Mouse (Mus musculus) stomach, embryonic 14.5 days (tissue): ENCODE measurements at regions not wholly inside any gene's neighbourhood (a gene's known extent, or its start where the extent isn't known, plus 50 kb on each side); places are given as distances from the start of the nearest gene placed in this dataset.
"Not testable (repeated sequence)": the region's sequence is repeated elsewhere in the genome, so short reads cannot be mapped to it uniquely, and the experiment has no call there.

Source experiments
- ATAC-seq: fragments of 200-750 bp; cut with Nextera tagmentation; 2 replicates; pipeline ENCODE4 v1.8.0; 2017; ENCODE audit warnings: low read depth, moderate TSS enrichment; ENCODE audit not compliant: insufficient number of reproducible peaks, insufficient read depth, low FRiP score
- H3K27ac ChIP-seq: fragments of 300-500 bp; sonication (generic); 2 replicates; pipeline ENCODE4 v1.5.1; 2014; ENCODE audit warnings: mild to moderate bottlenecking, low read length, moderate library complexity, mixed read lengths
- H3K27me3 ChIP-seq: fragments of 300-500 bp; sonication (generic); 2 replicates; pipeline ENCODE4 v1.6.1; 2014; ENCODE audit warnings: low read length, control low read depth, mixed read lengths; ENCODE audit not compliant: control insufficient read depth, insufficient read depth
- H3K36me3 ChIP-seq: fragments of 300-500 bp; sonication (generic); 2 replicates; pipeline ENCODE4 v1.6.1; 2014; ENCODE audit warnings: mild to moderate bottlenecking, control low read depth, low read length, moderate library complexity, mixed read lengths; ENCODE audit not compliant: control insufficient read depth, insufficient read depth
- H3K4me1 ChIP-seq: fragments of 300-500 bp; sonication (generic); 2 replicates; pipeline ENCODE4 v1.6.1; 2014; ENCODE audit warnings: low read length, control low read depth, mixed read lengths; ENCODE audit not compliant: control insufficient read depth, insufficient read depth
- H3K4me2 ChIP-seq: fragments of 300-500 bp; sonication (generic); replicated peaks from 2 replicates; pipeline ENCODE4 v1.6.1; 2014; ENCODE audit warnings: low read depth, low read length, control low read depth
- H3K4me3 ChIP-seq: fragments of 300-500 bp; sonication (generic); 2 replicates; pipeline ENCODE4 v1.5.1; 2014; ENCODE audit warnings: low read depth, low read length, control low read depth
- H3K9ac ChIP-seq: fragments of 300-500 bp; sonication (generic); replicated peaks from 2 replicates; pipeline ENCODE4 v1.6.1; 2014; ENCODE audit warnings: low read depth, mild to moderate bottlenecking, control low read depth, low read length, moderate library complexity, mixed read lengths
- H3K9me3 ChIP-seq: fragments of 300-500 bp; sonication (generic); 2 replicates; pipeline ENCODE4 v1.6.1; 2016; ENCODE audit warnings: low read depth, low read length, control low read depth; ENCODE audit not compliant: control insufficient read depth
- WGBS: fragments of 180-500 bp; shearing (Covaris S2); extraction: QIAGEN DNeasy Blood & Tissue Kit; methylation state at CpG from one replicate; pipeline ENCODE4 v1.1.7; 2014; 5-methylcytosine and 5-hydroxymethylcytosine counted together

- H3K36me3 ChIP-seq = no peaks in the 10 kb centered on the region
- no peaks in the 10 kb centered on the region for H3K9me3 ChIP-seq
- 58% methylated on average over 3 of the region's 3 CpGs for WGBS
- H3K4me2 ChIP-seq = no peak overlapping the region
- no peaks in the 10 kb centered on the region for H3K27me3 ChIP-seq
- H3K4me1 ChIP-seq = no peaks in the 10 kb centered on the region
- no peak overlapping the region for H3K9ac ChIP-seq
- ATAC-seq = no peak
- H3K4me3 ChIP-seq = no peak overlapping the region
- no peak overlapping the region for H3K27ac ChIP-seq
These were observed 121.5 kb upstream of the Cdk6 start for GRCm38 (mm10) chr5:3219770-3220169.

- H3K27me3 ChIP-seq, H3K9me3 ChIP-seq, H3K4me2 ChIP-seq, H3K4me3 ChIP-seq, H3K9ac ChIP-seq, ATAC-seq, H3K27ac ChIP-seq, H3K4me1 ChIP-seq, H3K36me3 ChIP-seq: not testable (repeated sequence)
- WGBS = 75% methylated on average over 4 of the region's 4 CpGs
These were observed 117.5 kb upstream of the Cdk6 start for GRCm38 (mm10) chr5:3223819-3224218.

GRCm38 (mm10) chr5:3224392-3225054 lies 116.8 kb upstream of the Cdk6 start:
- H3K4me3 ChIP-seq, H3K27ac ChIP-seq, H3K9me3 ChIP-seq, H3K27me3 ChIP-seq, H3K9ac ChIP-seq, H3K36me3 ChIP-seq, H3K4me1 ChIP-seq, ATAC-seq, H3K4me2 ChIP-seq: not testable (repeated sequence)
- WGBS = 73% methylated on average over 14 of the region's 14 CpGs

GRCm38 (mm10) chr5:3225358-3225757 lies 115.9 kb upstream of the Cdk6 start:
- WGBS = 81% methylated on average over 8 of the region's 8 CpGs
- not testable (repeated sequence) for ATAC-seq

GRCm38 (mm10) chr5:3244067-3244466 lies 97.2 kb upstream of the Cdk6 start:
- not testable (repeated sequence) for H3K27ac ChIP-seq, ATAC-seq, H3K27me3 ChIP-seq, H3K9ac ChIP-seq, H3K4me1 ChIP-seq, H3K4me2 ChIP-seq, H3K4me3 ChIP-seq, H3K36me3 ChIP-seq, H3K9me3 ChIP-seq
- 41% methylated on average over 2 of the region's 2 CpGs for WGBS

More at GRCm38 (mm10) chr5:3225358-3225757, 115.9 kb upstream of the Cdk6 start:
- H3K4me1 ChIP-seq, H3K4me3 ChIP-seq, H3K27me3 ChIP-seq, H3K4me2 ChIP-seq, H3K9ac ChIP-seq, H3K9me3 ChIP-seq, H3K27ac ChIP-seq, H3K36me3 ChIP-seq: not testable (repeated sequence)

GRCm38 (mm10) chr5:3247333-3247732 lies 94.0 kb upstream of the Cdk6 start:
- Histone ChIP-seq H3K36me3 (no peaks in the 10 kb centered on the region), H3K27me3 (no peaks in the 10 kb centered on the region), H3K4me2 (no peak overlapping the region), H3K9ac (no peak overlapping the region), H3K9me3 (no peaks in the 10 kb centered on the region), H3K27ac (no peak overlapping the region), H3K4me3 (no peak overlapping the region), H3K4me1 (no peaks in the 10 kb centered on the region)
- whole genome bisulfite sequencing = 71% methylated on average over 2 of the region's 2 CpGs
- ATAC-seq = no peak

GRCm38 (mm10) chr5:3250273-3250672 lies 91.0 kb upstream of the Cdk6 start:
- Histone ChIP-seq H3K4me2 (no peak overlapping the region), H3K9me3 (no peaks in the 10 kb centered on the region), H3K4me1 (no peaks in the 10 kb centered on the region), H3K27ac (no peak overlapping the region), H3K27me3 (no peaks in the 10 kb centered on the region), H3K4me3 (no peak overlapping the region), H3K36me3 (no peaks in the 10 kb centered on the region), H3K9ac (no peak overlapping the region)
- no peak for ATAC-seq
- 77% methylated on average over 2 of the region's 2 CpGs for WGBS

GRCm38 (mm10) chr5:3260289-3260688 lies 81.0 kb upstream of the Cdk6 start:
- no peak for ATAC-seq
- no peak overlapping the region for H3K9ac ChIP-seq
- H3K27me3 ChIP-seq = no peaks in the 10 kb centered on the region
- no peaks in the 10 kb centered on the region for H3K36me3 ChIP-seq
- no peaks in the 10 kb centered on the region for H3K9me3 ChIP-seq
- no peaks in the 10 kb centered on the region for H3K4me1 ChIP-seq
- H3K4me2 ChIP-seq = no peak overlapping the region
- 76% methylated on average over 1 of the region's 1 CpGs for WGBS
- H3K27ac ChIP-seq = no peak overlapping the region
- H3K4me3 ChIP-seq = no peak overlapping the region
